Mouse (Mus musculus): ENCODE data around the gene Tab2. TPM values are rescaled to one million over a fixed set of nuclear protein-coding genes. Genes with fewer than 3 reads are reported as not detected.
A peak's percentile ranks its signal among the peaks of the same experiment; 100 is the strongest.

Tab2 gene
- total and polyA plus RNA-seq, 2 experiments: 12.4 to 24.6 TPM

DNA sequence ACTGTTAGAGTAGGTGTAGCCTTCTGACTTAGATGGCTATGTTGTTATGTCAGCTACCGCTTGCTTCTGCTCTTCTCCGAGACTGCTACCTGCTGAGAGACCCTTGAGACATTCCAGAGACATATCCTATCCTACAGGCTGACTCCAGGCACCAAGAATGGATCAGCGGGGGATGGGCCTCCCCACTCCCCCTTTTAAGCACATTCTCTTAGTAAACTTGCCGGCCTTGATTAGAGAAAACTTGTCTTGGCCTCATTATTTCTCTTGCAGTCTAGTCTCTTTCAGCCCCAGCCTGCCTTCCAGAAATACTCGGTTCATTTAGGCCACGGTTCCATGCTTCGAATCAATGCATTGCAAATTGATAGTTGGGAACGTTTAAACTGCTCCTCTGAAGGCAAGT is 86.3 kb downstream of the Tab2 start:
- Histone ChIP-seq H3K27me3 (ENCODE audit: control insufficient read depth, insufficient read depth, low read length) (no peaks in the 10 kb centered on the region), H3K36me3 (ENCODE audit: control insufficient read depth, insufficient read depth, low read length) (no peaks in the 10 kb centered on the region), H3K4me3 (ENCODE audit: insufficient read depth, low read depth, low read length) (no peak overlapping the region), H3K27ac (replicated peaks; ENCODE audit: insufficient read depth, low read depth, low read length) (no peak overlapping the region), H3K9ac (ENCODE audit: low read depth, low read length) (no peak overlapping the region), H3K4me1 (ENCODE audit: control insufficient read depth, insufficient read depth, low read length) (0 out of 2 replicates have a peak, but pooled peaks cover 2% of the 10 kb centered on the region), H3K79me2 (ENCODE audit: control insufficient read depth, insufficient read depth, low read length) (no peaks in the 10 kb centered on the region)
- DNase-seq (ENCODE audit: extremely low read depth, low read depth, low spot score): no peak
- 84% methylated on average over 8 of the region's 8 CpGs for WGBS
- TF ChIP-seq CTCF (IDR thresholded peaks at IDR 0.05; ENCODE audit: low read depth, low read length): no peak
- TF ChIP-seq POLR2A (IDR thresholded peaks at IDR 0.05; ENCODE audit: extremely low read depth, insufficient read depth, low read length): no peak

DNA sequence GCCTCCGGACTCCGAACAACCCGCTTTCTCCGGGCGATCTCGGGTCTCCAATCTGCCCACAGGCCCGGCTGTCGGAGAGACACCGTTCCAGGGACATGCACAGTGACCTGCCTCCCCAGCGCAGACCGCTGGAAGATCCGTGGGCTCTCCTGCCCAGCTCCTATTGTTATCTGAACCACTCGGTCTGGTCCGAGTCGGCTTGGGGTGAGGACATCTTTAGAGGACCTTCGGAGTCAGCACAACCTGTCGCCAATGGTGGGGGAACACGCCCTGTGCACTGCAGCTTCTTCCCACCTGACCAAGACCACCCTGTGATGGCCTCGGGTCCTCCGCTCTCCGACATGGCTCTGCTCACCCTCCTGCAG is 88.4 kb downstream of the Tab2 start:
- no peak overlapping the region for H3K9ac ChIP-seq (ENCODE audit: low read depth, low read length)

DNA sequence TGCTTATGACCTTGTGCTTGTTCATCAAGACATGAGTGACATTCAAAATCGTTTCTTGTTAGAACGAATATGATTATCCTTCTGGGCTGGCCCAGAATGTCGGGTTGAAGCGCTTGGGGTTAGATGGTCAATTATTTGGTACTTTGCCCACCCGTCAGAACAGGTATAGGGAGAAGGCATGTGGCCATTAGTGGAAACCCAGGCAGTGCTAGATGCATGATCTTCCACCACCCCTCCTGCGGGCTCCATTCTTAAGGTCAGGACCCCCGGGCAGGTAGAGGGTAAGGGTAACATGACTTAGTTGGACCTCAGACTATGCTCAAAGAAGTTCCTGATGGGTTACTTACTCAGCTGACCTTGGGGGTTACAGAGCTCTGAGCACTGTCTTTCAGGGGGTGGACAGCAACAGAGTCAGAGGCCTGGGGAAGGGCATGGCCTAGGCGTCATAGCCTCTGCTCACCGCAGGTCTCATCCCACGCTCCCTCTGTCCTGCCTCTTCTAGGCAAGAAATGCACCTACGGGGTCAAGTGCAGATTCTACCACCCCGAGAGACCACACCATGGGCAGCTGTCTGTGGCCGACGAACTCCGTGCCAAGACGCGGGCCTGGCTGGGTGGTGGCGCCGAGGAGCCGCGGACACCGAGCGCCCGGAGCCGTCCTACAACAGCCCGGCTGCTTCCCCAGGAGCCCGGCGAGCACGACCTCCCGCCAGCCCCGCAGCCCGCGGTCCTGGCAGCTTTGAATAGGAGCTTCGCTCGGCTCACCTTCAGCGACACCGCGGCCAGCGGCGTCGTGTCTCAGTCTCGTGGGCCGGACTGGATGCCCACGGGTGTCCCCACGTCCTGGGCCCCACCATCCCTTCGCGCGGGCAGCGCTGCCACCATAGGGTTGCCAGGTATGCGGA is 89.0 kb downstream of the Tab2 start:
- no peaks in the 10 kb centered on the region for H3K36me3 ChIP-seq (ENCODE audit: control insufficient read depth, insufficient read depth, low read length)
- WGBS: 69% methylated on average over 48 of the region's 50 CpGs
- H3K4me1 ChIP-seq (ENCODE audit: control insufficient read depth, insufficient read depth, low read length): peaks cover 5% of the 10 kb centered on the region; the same call in 1 of the 2 replicates
- H3K9ac ChIP-seq (ENCODE audit: low read depth, low read length): no peak overlapping the region
- DNase-seq (ENCODE audit: extremely low read depth, low read depth, low spot score): no peak
- H3K4me3 ChIP-seq (ENCODE audit: insufficient read depth, low read depth, low read length): no peak overlapping the region
- H3K27ac ChIP-seq (replicated peaks; ENCODE audit: insufficient read depth, low read depth, low read length): no peak overlapping the region
- H3K79me2 ChIP-seq (ENCODE audit: control insufficient read depth, insufficient read depth, low read length): no peaks in the 10 kb centered on the region
- TF ChIP-seq POLR2A (IDR thresholded peaks at IDR 0.05; ENCODE audit: extremely low read depth, insufficient read depth, low read length): no peak
- no peak for TF ChIP-seq CTCF (IDR thresholded peaks at IDR 0.05; ENCODE audit: low read depth, low read length)
- no peaks in the 10 kb centered on the region for H3K27me3 ChIP-seq (ENCODE audit: control insufficient read depth, insufficient read depth, low read length)

More for the DNA sequence above, 88.4 kb downstream of the Tab2 start:
- H3K4me1 ChIP-seq (ENCODE audit: control insufficient read depth, insufficient read depth, low read length): peaks cover 5% of the 10 kb centered on the region; the same call in 1 of the 2 replicates
- no peaks in the 10 kb centered on the region for H3K27me3 ChIP-seq (ENCODE audit: control insufficient read depth, insufficient read depth, low read length)
- 64% methylated on average over 21 of the region's 21 CpGs for WGBS
- H3K4me3 ChIP-seq (ENCODE audit: insufficient read depth, low read depth, low read length): no peak overlapping the region
- no peak overlapping the region for H3K27ac ChIP-seq (replicated peaks; ENCODE audit: insufficient read depth, low read depth, low read length)
- no peaks in the 10 kb centered on the region for H3K36me3 ChIP-seq (ENCODE audit: control insufficient read depth, insufficient read depth, low read length)
- TF ChIP-seq CTCF (IDR thresholded peaks at IDR 0.05; ENCODE audit: low read depth, low read length): no peak
- no peaks in the 10 kb centered on the region for H3K79me2 ChIP-seq (ENCODE audit: control insufficient read depth, insufficient read depth, low read length)
- DNase-seq (ENCODE audit: extremely low read depth, low read depth, low spot score): no peak

- H3K27ac ChIP-seq (replicated peaks; ENCODE audit: insufficient read depth, low read depth, low read length): no peak overlapping the region
- H3K4me3 ChIP-seq (ENCODE audit: insufficient read depth, low read depth, low read length): no peak overlapping the region
- H3K9ac ChIP-seq (ENCODE audit: low read depth, low read length): no peak overlapping the region
- H3K4me1 ChIP-seq (ENCODE audit: control insufficient read depth, insufficient read depth, low read length): peaks cover 5% of the 10 kb centered on the region; the same call in 1 of the 2 replicates
- no peaks in the 10 kb centered on the region for H3K79me2 ChIP-seq (ENCODE audit: control insufficient read depth, insufficient read depth, low read length)
- DNase-seq (ENCODE audit: extremely low read depth, low read depth, low spot score): peak; percentile 89
- H3K27me3 ChIP-seq (ENCODE audit: control insufficient read depth, insufficient read depth, low read length): no peaks in the 10 kb centered on the region
- H3K36me3 ChIP-seq (ENCODE audit: control insufficient read depth, insufficient read depth, low read length): no peaks in the 10 kb centered on the region
- TF ChIP-seq POLR2A (IDR thresholded peaks at IDR 0.05; ENCODE audit: extremely low read depth, insufficient read depth, low read length) (no peak), CTCF (IDR thresholded peaks at IDR 0.05; ENCODE audit: low read depth, low read length) (no peak)
- 29% methylated on average over 3 of the region's 3 CpGs for WGBS
These were observed 91.2 kb downstream of the Tab2 start for GRCm38 (mm10) chr10:7864806-7865205.

DNA sequence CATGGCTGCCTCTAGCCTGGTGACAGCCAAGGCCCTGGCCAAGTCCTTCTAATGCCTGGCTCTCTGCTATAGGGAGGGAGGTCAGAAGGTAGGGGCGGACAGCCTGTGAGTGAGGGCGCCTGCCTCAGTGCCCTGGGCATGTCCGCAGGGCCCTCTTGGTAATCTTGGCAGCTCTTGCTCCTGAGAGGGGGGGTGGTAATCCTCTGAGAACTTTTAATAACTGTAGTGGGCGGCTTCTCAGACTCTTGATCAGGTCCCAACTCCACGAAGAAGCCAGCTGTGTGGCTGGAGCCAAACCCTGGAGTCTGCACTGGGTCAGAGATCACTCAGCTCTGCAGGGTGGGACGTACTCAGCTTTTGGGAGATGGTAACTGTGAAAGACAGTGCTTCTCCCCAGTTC is 91.8 kb downstream of the Tab2 start:
- TF ChIP-seq CTCF (IDR thresholded peaks at IDR 0.05; ENCODE audit: low read depth, low read length) (no peak), POLR2A (IDR thresholded peaks at IDR 0.05; ENCODE audit: extremely low read depth, insufficient read depth, low read length) (no peak)
- DNase-seq (ENCODE audit: extremely low read depth, low read depth, low spot score): peak; percentile 76
- Histone ChIP-seq H3K27me3 (ENCODE audit: control insufficient read depth, insufficient read depth, low read length) (no peaks in the 10 kb centered on the region), H3K4me3 (ENCODE audit: insufficient read depth, low read depth, low read length) (no peak overlapping the region), H3K4me1 (ENCODE audit: control insufficient read depth, insufficient read depth, low read length) (peaks cover 5% of the 10 kb centered on the region; the same call in 1 of the 2 replicates), H3K36me3 (ENCODE audit: control insufficient read depth, insufficient read depth, low read length) (no peaks in the 10 kb centered on the region), H3K9ac (ENCODE audit: low read depth, low read length) (no peak overlapping the region), H3K79me2 (ENCODE audit: control insufficient read depth, insufficient read depth, low read length) (no peaks in the 10 kb centered on the region), H3K27ac (replicated peaks; ENCODE audit: insufficient read depth, low read depth, low read length) (no peak overlapping the region)
- 32% methylated on average over 6 of the region's 6 CpGs for WGBS

DNA sequence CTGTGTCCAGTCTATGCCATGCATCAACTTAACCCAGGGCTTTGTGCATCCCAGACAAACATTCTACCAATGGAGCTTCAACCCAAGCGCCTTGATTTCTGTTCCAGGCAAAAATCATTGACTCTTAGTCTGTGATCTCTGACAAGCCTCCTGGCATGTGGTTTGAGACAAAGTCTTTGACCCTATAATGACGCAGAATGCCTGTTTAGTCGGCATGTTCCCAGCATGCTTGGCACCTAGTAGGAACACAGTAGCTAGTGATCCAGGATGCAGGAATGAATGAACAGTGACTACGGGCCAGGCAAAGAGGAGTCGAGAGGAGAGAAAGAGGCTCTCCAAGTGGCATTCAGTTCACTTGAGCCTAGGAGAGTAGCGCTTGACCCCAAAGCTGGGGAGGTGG is 92.6 kb downstream of the Tab2 start:
- Histone ChIP-seq H3K36me3 (ENCODE audit: control insufficient read depth, insufficient read depth, low read length) (no peaks in the 10 kb centered on the region), H3K27ac (replicated peaks; ENCODE audit: insufficient read depth, low read depth, low read length) (no peak overlapping the region), H3K4me1 (ENCODE audit: control insufficient read depth, insufficient read depth, low read length) (peaks cover 5% of the 10 kb centered on the region; the same call in 1 of the 2 replicates), H3K79me2 (ENCODE audit: control insufficient read depth, insufficient read depth, low read length) (no peaks in the 10 kb centered on the region), H3K27me3 (ENCODE audit: control insufficient read depth, insufficient read depth, low read length) (no peaks in the 10 kb centered on the region), H3K4me3 (ENCODE audit: insufficient read depth, low read depth, low read length) (no peak overlapping the region), H3K9ac (ENCODE audit: low read depth, low read length) (no peak overlapping the region)
- peak; percentile 93 for DNase-seq (ENCODE audit: extremely low read depth, low read depth, low spot score)
- WGBS: 80% methylated on average over 6 of the region's 6 CpGs
- no peak for TF ChIP-seq POLR2A (IDR thresholded peaks at IDR 0.05; ENCODE audit: extremely low read depth, insufficient read depth, low read length)
- TF ChIP-seq CTCF (IDR thresholded peaks at IDR 0.05; ENCODE audit: low read depth, low read length): no peak

Data from liver, adult 2 months (tissue).